Mouse (Mus musculus): ENCODE data around the gene Echs1. TPM values are rescaled to one million over a fixed set of nuclear protein-coding genes. Genes with fewer than 3 reads are reported as not detected.
"Not testable (repeated sequence)": the region's sequence is repeated elsewhere in the genome, so short reads cannot be mapped to it uniquely, and the experiment has no call there.

The Echs1 gene
- total and polyA plus RNA-seq, 2 experiments from 2014 or later: 332 to 344 TPM

- Histone ChIP-seq H3K4me2 (ENCODE audit: low read depth, low read length) (no peak overlapping the region), H3K4me3 (ENCODE audit: low read depth, low read length) (no peak overlapping the region), H3K27ac (ENCODE audit: low read depth) (no peak overlapping the region), H3K4me1 (ENCODE audit: control insufficient read depth, insufficient read depth) (peaks cover 7% of the 10 kb centered on the region), H3K27me3 (ENCODE audit: control insufficient read depth, insufficient read depth, low read length) (no peaks in the 10 kb centered on the region), H3K36me3 (replicated peaks; ENCODE audit: control insufficient read depth, insufficient read depth, low read length) (peaks cover 4% of the 10 kb centered on the region), H3K9ac (replicated peaks; ENCODE audit: low read depth, low read length) (no peak overlapping the region), H3K9me3 (replicated peaks; ENCODE audit: control insufficient read depth, low read length) (no peaks in the 10 kb centered on the region)
- TF ChIP-seq CTCF (IDR thresholded peaks at IDR 0.05; ENCODE audit: low read depth): no peak
- TF ChIP-seq EP300 (IDR thresholded peaks at IDR 0.05; ENCODE audit: low read depth): no peak
- DNase-seq (ENCODE audit: low spot score) (no peak), ATAC-seq (ENCODE audit: insufficient read depth, low read depth) (no peak)
- 83% methylated on average over 5 of the region's 5 CpGs for WGBS
Observed at GRCm38 (mm10) chr7:140135106-140135770, 19.0 kb upstream of the Echs1 start.

DNA sequence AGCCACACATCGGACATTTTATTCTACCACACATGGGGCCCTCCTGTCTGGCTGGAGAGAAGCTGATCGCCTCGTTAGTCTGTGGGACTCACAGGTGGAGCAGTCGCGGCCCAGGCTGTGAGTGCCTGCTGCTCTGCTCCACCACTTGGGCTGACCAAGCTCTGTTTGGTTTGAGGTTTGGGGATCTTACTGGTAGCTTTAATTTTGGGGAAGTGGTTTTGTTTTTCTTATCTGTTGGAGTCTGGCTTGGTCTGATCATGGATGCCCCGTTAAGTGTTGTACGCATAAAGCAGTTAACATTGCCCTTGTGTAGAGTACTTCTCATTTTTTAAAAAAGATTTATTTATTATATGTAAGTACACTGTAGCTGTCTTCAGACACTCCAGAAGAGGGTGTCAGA is 17.8 kb upstream of the Echs1 start:
- not testable (repeated sequence) for H3K4me3 ChIP-seq (ENCODE audit: low read depth, low read length); H3K27ac ChIP-seq (ENCODE audit: low read depth); DNase-seq (ENCODE audit: low spot score); H3K4me2 ChIP-seq (ENCODE audit: low read depth, low read length); H3K9me3 ChIP-seq (replicated peaks; ENCODE audit: control insufficient read depth, low read length); H3K9ac ChIP-seq (replicated peaks; ENCODE audit: low read depth, low read length); H3K4me1 ChIP-seq (ENCODE audit: control insufficient read depth, insufficient read depth); H3K27me3 ChIP-seq (ENCODE audit: control insufficient read depth, insufficient read depth, low read length); ATAC-seq (ENCODE audit: insufficient read depth, low read depth)
- 87% methylated on average over 5 of the region's 7 CpGs for WGBS
- peaks cover 11% of the 10 kb centered on the region for H3K36me3 ChIP-seq (replicated peaks; ENCODE audit: control insufficient read depth, insufficient read depth, low read length)

- H3K4me2 ChIP-seq (ENCODE audit: low read depth, low read length); ATAC-seq (ENCODE audit: insufficient read depth, low read depth); H3K9ac ChIP-seq (replicated peaks; ENCODE audit: low read depth, low read length); H3K27me3 ChIP-seq (ENCODE audit: control insufficient read depth, insufficient read depth, low read length); H3K4me1 ChIP-seq (ENCODE audit: control insufficient read depth, insufficient read depth); H3K27ac ChIP-seq (ENCODE audit: low read depth); DNase-seq (ENCODE audit: low spot score); H3K4me3 ChIP-seq (ENCODE audit: low read depth, low read length); H3K9me3 ChIP-seq (replicated peaks; ENCODE audit: control insufficient read depth, low read length): not testable (repeated sequence)
- WGBS: 83% methylated on average over 6 of the region's 7 CpGs
- H3K36me3 ChIP-seq (replicated peaks; ENCODE audit: control insufficient read depth, insufficient read depth, low read length): peaks cover 11% of the 10 kb centered on the region
Observed at GRCm38 (mm10) chr7:140132184-140132583, 15.9 kb upstream of the Echs1 start.

- no peaks in the 10 kb centered on the region for H3K27me3 ChIP-seq (ENCODE audit: control insufficient read depth, insufficient read depth, low read length)
- no peak overlapping the region for H3K9ac ChIP-seq (replicated peaks; ENCODE audit: low read depth, low read length)
- no peak overlapping the region for H3K4me3 ChIP-seq (ENCODE audit: low read depth, low read length)
- no peaks in the 10 kb centered on the region for H3K9me3 ChIP-seq (replicated peaks; ENCODE audit: control insufficient read depth, low read length)
- ATAC-seq (ENCODE audit: insufficient read depth, low read depth): no peak
- no peak overlapping the region for H3K27ac ChIP-seq (ENCODE audit: low read depth)
- peaks cover 11% of the 10 kb centered on the region for H3K36me3 ChIP-seq (replicated peaks; ENCODE audit: control insufficient read depth, insufficient read depth, low read length)
- H3K4me1 ChIP-seq (ENCODE audit: control insufficient read depth, insufficient read depth): peaks cover 6% of the 10 kb centered on the region; the same call in 1 of the 2 replicates
- no peak for DNase-seq (ENCODE audit: low spot score)
- TF ChIP-seq CTCF (IDR thresholded peaks at IDR 0.05; ENCODE audit: low read depth) (no peak), EP300 (IDR thresholded peaks at IDR 0.05; ENCODE audit: low read depth) (no peak)
- 80% methylated on average over 2 of the region's 2 CpGs for WGBS
- no peak overlapping the region for H3K4me2 ChIP-seq (ENCODE audit: low read depth, low read length)
Observed at GRCm38 (mm10) chr7:140127911-140128310, 11.6 kb upstream of the Echs1 start.

DNA sequence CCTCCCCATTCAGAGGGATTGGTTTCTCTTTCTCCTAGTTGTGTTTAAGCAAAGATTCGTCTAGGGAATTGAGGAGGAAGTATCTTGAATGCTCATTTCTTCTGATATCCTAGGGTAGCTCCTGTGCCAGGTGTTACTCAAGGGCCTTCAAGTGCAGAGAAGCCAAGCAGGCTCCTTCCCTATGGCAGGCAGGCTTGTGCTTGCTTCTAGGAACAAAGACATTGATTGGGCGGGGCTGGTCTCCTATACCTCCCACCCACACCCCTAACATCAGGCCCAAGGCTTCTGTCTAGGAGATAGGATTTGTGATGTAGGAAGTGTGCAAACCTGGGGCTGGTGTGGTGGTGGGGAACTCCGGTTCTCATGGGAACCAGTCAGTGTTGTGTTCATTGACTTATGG is 10.7 kb upstream of the Echs1 start:
- TF ChIP-seq CTCF (IDR thresholded peaks at IDR 0.05; ENCODE audit: low read depth) (no peak), EP300 (IDR thresholded peaks at IDR 0.05; ENCODE audit: low read depth) (no peak)
- Histone ChIP-seq H3K4me1 (ENCODE audit: control insufficient read depth, insufficient read depth) (peaks cover 6% of the 10 kb centered on the region; the same call in 1 of the 2 replicates), H3K9ac (replicated peaks; ENCODE audit: low read depth, low read length) (no peak overlapping the region), H3K4me3 (ENCODE audit: low read depth, low read length) (no peak overlapping the region), H3K27ac (ENCODE audit: low read depth) (no peak overlapping the region), H3K36me3 (replicated peaks; ENCODE audit: control insufficient read depth, insufficient read depth, low read length) (peaks cover 11% of the 10 kb centered on the region), H3K9me3 (replicated peaks; ENCODE audit: control insufficient read depth, low read length) (no peaks in the 10 kb centered on the region), H3K27me3 (ENCODE audit: control insufficient read depth, insufficient read depth, low read length) (no peaks in the 10 kb centered on the region), H3K4me2 (ENCODE audit: low read depth, low read length) (no peak overlapping the region)
- ATAC-seq (ENCODE audit: insufficient read depth, low read depth) (no peak), DNase-seq (ENCODE audit: low spot score) (no peak)
- 94% methylated on average over 3 of the region's 3 CpGs for WGBS

GRCm38 (mm10) chr7:140126022-140126350 is 9.7 kb upstream of the Echs1 start:
- peaks cover 6% of the 10 kb centered on the region; the same call in 1 of the 2 replicates for H3K4me1 ChIP-seq (ENCODE audit: control insufficient read depth, insufficient read depth)
- no peak for TF ChIP-seq EP300 (IDR thresholded peaks at IDR 0.05; ENCODE audit: low read depth)
- no peaks in the 10 kb centered on the region for H3K27me3 ChIP-seq (ENCODE audit: control insufficient read depth, insufficient read depth, low read length)
- H3K36me3 ChIP-seq (replicated peaks; ENCODE audit: control insufficient read depth, insufficient read depth, low read length): peaks cover 11% of the 10 kb centered on the region
- no peaks in the 10 kb centered on the region for H3K9me3 ChIP-seq (replicated peaks; ENCODE audit: control insufficient read depth, low read length)
- DNase-seq (ENCODE audit: low spot score) (no peak), ATAC-seq (ENCODE audit: insufficient read depth, low read depth) (no peak)
- no peak overlapping the region for H3K27ac ChIP-seq (ENCODE audit: low read depth)
- H3K4me3 ChIP-seq (ENCODE audit: low read depth, low read length): peak overlapping the region; percentile 72
- WGBS: 6% methylated on average over 5 of the region's 5 CpGs
- H3K4me2 ChIP-seq (ENCODE audit: low read depth, low read length): peak overlapping the region; percentile 86
- peak overlapping the region; percentile 68 for H3K9ac ChIP-seq (replicated peaks; ENCODE audit: low read depth, low read length)
